Mouse (Mus musculus): ENCODE measurements around the gene Prss12. TPM values are rescaled to one million over a fixed set of nuclear protein-coding genes. Genes with fewer than 3 reads are reported as not detected.

The Prss12 gene
- 0.13 and 0.18 TPM in 2 replicates for polyA plus RNA-seq (2012; rRNA removed)
- polyA plus RNA-seq (2014; fragmentation: Nextera tagmentation; extraction: Ambion mirVana) = 0.25 and 0.34 TPM in 2 replicates

DNA sequence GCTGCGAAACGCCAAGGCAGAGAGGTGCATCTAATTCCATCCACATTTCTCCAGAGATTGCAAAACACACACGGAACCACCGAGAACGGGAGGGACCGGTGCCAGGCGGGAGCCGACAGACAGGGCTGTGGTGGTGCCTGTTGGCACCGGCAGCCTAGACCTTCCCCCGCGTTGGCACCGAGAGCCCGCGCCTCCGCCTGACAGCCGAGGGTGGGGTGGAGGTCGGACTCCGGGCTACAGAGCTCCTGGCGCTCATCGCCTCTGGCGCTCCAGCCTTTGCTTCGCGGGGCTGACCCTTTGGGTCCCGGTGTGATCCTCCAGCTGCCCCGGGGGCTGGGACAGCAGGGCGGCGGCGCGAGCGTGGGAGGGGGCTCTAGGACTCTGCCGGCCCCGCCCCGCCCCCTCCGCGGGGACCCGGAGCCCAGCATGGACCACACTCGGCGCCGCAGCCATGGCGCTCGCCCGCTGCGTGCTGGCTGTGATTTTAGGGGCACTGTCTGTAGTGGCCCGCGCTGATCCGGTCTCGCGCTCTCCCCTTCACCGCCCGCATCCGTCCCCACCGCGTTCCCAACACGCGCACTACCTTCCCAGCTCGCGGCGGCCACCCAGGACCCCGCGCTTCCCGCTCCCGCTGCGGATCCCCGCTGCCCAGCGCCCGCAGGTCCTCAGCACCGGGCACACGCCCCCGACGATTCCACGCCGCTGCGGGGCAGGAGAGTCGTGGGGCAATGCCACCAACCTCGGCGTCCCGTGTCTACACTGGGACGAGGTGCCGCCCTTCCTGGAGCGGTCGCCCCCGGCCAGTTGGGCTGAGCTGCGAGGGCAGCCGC is at the start of gene Prss12:
TSS of gene Prss12 (plus strand) at position 206 of the 830 bp plus-strand sequence.
- Histone ChIP-seq H3K27ac (no peak within 1 kb of the TSS), H3K4me1 (replicated peaks; ENCODE audit: control insufficient read depth in 2 of 2, insufficient read depth in 2 of 2, low read length in 1 of 2) (no peaks in the 10 kb centered on the region), H3K9me3 (ENCODE audit: control insufficient read depth, low read length) (no peaks in the 10 kb centered on the region), H3K36me3 (replicated peaks; ENCODE audit: control insufficient read depth, insufficient read depth, low read depth) (no peaks in the 10 kb centered on the region), H3K4me2 (ENCODE audit: low read depth) (peak within 1 kb of the TSS; percentile 62), H3K4me3 (ENCODE audit: insufficient read depth in 1 of 2, low read depth in 2 of 2, low read length in 2 of 2) (peak within 1 kb of the TSS; percentile 7 to 45), H3K9ac (replicated peaks) (no peak within 1 kb of the TSS), H3K27me3 (ENCODE audit: control insufficient read depth, insufficient read depth, low read length) (peaks cover 30% of the 10 kb centered on the region)
- DNase-seq (ENCODE audit: low read depth in 3 of 3, low spot score in 3 of 3) = no peak
- TF ChIP-seq EP300 (IDR thresholded peaks at IDR 0.05; ENCODE audit: low read depth) = no peak
- no peak for TF ChIP-seq CTCF (IDR thresholded peaks at IDR 0.05; ENCODE audit: low read depth)
- under 1% methylated on average over 77 of the region's 84 CpGs for WGBS (ENCODE audit: insufficient replicate concordance)
- no peak for ATAC-seq (ENCODE audit: insufficient read depth)

DNA sequence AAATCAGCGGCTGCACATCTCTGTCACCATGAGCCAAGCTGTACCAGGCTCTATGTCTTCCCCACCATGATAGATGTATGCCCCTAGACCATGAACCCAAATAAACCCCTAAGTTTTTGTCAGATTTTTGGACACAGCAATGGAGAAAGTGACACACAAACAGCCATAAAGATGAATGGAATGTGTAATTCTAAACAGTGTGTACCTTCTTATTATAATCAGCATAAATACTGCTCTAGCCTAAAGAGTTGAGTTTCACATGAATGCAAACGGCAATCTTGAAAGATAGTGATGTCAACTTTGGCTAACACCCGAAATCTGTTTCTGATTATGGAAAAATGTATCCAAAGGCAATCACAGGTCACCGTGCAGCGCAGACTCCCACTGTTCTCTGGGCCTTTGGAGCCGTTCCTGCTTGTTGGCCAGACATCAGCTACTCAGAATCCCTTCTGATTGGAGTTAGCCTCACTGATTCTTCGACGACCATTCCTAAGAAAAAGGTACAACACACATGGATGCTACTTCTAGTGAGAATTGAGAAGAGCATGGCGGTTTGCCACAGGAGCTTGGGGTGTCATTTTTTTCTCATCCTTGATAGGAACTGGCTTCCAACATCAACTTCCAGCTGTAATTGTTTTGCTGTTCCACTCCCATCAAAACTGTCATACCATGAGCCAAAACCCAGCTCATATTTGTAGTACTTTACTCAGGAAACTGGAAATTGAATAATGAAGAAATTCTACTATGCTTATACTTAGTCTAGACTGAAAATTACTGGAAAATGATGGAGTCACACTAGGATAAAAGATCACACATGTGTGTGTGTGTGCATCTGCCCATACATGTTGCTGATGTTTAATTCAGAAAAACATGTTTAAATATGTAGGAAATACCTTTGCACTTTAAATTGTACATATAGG is 48.9 kb upstream of the Prss12 start:
- Histone ChIP-seq H3K27me3 (ENCODE audit: control insufficient read depth, insufficient read depth, low read length) (no peaks in the 10 kb centered on the region), H3K27ac (no peak overlapping the region), H3K4me1 (replicated peaks; ENCODE audit: control insufficient read depth in 2 of 2, insufficient read depth in 2 of 2, low read length in 1 of 2) (no peaks in the 10 kb centered on the region), H3K9ac (replicated peaks) (no peak overlapping the region), H3K36me3 (replicated peaks; ENCODE audit: control insufficient read depth, insufficient read depth, low read depth) (no peaks in the 10 kb centered on the region), H3K4me3 (ENCODE audit: insufficient read depth in 1 of 2, low read depth in 2 of 2, low read length in 2 of 2) (no peak overlapping the region), H3K4me2 (ENCODE audit: low read depth) (no peak overlapping the region), H3K9me3 (ENCODE audit: control insufficient read depth, low read length) (no peaks in the 10 kb centered on the region)
- DNase-seq (ENCODE audit: low read depth in 3 of 3, low spot score in 3 of 3) (no peak), ATAC-seq (ENCODE audit: insufficient read depth) (no peak)
- TF ChIP-seq EP300 (IDR thresholded peaks at IDR 0.05; ENCODE audit: low read depth) (no peak), CTCF (IDR thresholded peaks at IDR 0.05; ENCODE audit: low read depth) (no peak)
- WGBS (ENCODE audit: insufficient replicate concordance) = 61% methylated on average over 9 of the region's 9 CpGs

DNA sequence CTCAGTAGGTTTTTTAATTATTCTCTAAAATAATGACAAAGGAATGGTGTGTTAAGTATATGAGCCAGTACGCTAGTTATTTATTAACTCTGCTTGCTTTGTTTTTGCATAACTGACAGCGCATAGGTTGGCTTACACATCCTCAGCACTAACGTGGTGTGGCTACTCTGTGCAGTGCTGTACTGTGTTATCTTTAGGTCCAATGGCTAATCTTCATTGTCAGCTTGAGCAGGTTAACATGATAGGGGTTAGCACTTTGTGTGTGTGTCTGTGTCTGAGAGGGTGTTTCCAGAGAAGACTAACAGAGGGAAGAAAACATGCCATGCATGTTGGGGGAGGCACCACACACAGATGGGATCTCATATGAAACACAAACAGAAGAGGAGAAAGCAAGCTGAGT is 41.8 kb upstream of the Prss12 start:
- WGBS (ENCODE audit: insufficient replicate concordance) = 31% methylated on average over 3 of the region's 3 CpGs
- TF ChIP-seq CTCF (IDR thresholded peaks at IDR 0.05; ENCODE audit: low read depth) = no peak
- TF ChIP-seq EP300 (IDR thresholded peaks at IDR 0.05; ENCODE audit: low read depth) = peak; percentile 54
- Histone ChIP-seq H3K27ac (no peak overlapping the region), H3K27me3 (ENCODE audit: control insufficient read depth, insufficient read depth, low read length) (no peaks in the 10 kb centered on the region), H3K4me1 (replicated peaks; ENCODE audit: control insufficient read depth in 2 of 2, insufficient read depth in 2 of 2, low read length in 1 of 2) (no peaks in the 10 kb centered on the region; a peak in 1 of 4 replicates), H3K9me3 (ENCODE audit: control insufficient read depth, low read length) (no peaks in the 10 kb centered on the region), H3K36me3 (replicated peaks; ENCODE audit: control insufficient read depth, insufficient read depth, low read depth) (no peaks in the 10 kb centered on the region), H3K9ac (replicated peaks) (no peak overlapping the region), H3K4me2 (ENCODE audit: low read depth) (no peak overlapping the region), H3K4me3 (ENCODE audit: insufficient read depth in 1 of 2, low read depth in 2 of 2, low read length in 2 of 2) (no peak overlapping the region)
- ATAC-seq (ENCODE audit: insufficient read depth) (peak; percentile 82), DNase-seq (ENCODE audit: low read depth in 3 of 3, low spot score in 3 of 3) (no peak)

DNA sequence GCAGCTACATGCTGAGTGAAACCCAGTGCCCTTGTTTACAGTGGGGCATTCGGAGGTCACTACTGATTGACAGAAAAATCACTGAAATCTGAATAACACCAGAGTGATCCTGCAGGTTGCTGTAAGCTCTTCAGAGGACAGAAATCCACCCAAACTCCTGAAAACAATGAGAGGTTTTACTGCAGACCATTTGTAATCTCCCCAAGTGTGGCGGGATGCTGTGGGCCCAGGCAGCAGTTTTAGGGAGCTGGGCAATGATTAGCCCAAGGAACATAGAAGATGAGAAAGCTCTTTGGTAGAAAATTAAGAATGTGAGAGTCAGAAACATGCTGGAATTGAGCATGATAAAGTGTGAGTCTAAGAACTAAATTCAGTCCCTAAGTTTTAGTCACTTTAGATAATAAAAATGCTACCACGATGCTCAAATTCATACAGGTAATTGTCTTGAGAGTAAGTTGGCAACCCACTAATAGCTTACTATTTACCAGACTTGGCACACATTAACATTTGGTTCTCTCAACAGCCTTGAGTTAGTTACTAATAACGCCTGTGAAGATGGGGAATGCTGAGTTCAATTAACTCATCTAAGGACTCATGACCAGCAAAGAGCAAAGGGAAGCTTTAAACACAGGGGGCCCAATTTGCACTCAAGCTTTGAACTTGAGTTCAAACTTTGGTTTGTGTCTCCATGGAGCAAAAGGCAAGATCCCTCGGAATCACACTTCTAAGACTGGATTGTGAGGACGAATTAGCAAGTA is 34.7 kb upstream of the Prss12 start:
- WGBS (ENCODE audit: insufficient replicate concordance) = 60% methylated on average over 6 of the region's 6 CpGs
- no peaks in the 10 kb centered on the region for H3K36me3 ChIP-seq (replicated peaks; ENCODE audit: control insufficient read depth, insufficient read depth, low read depth)
- no peak for TF ChIP-seq CTCF (IDR thresholded peaks at IDR 0.05; ENCODE audit: low read depth)
- TF ChIP-seq EP300 (IDR thresholded peaks at IDR 0.05; ENCODE audit: low read depth) = no peak
- H3K9me3 ChIP-seq (ENCODE audit: control insufficient read depth, low read length) = no peaks in the 10 kb centered on the region
- no peaks in the 10 kb centered on the region for H3K4me1 ChIP-seq (replicated peaks; ENCODE audit: control insufficient read depth in 2 of 2, insufficient read depth in 2 of 2, low read length in 1 of 2)
- DNase-seq (ENCODE audit: low read depth in 3 of 3, low spot score in 3 of 3) (no peak), ATAC-seq (ENCODE audit: insufficient read depth) (no peak)
- H3K9ac ChIP-seq (replicated peaks) = no peak overlapping the region
- no peak overlapping the region for H3K4me3 ChIP-seq (ENCODE audit: insufficient read depth in 1 of 2, low read depth in 2 of 2, low read length in 2 of 2)
- H3K27me3 ChIP-seq (ENCODE audit: control insufficient read depth, insufficient read depth, low read length) = no peaks in the 10 kb centered on the region
- no peak overlapping the region for H3K27ac ChIP-seq
- no peak overlapping the region for H3K4me2 ChIP-seq (ENCODE audit: low read depth)
